Mouse (Mus musculus) C2C12 (cell line): ENCODE results near the gene Nr2e3.

Source experiments
- CEBPB ChIP-seq: IDR thresholded peaks from one replicate; pipeline ENCODE4 v1.6.1; 2011; ENCODE audit warnings: low read depth, mild to moderate bottlenecking, control low read depth, moderate library complexity
- CTCF ChIP-seq: IDR thresholded peaks from one replicate; pipeline ENCODE4 v1.5.1; 2011; ENCODE audit not compliant: control insufficient read depth, insufficient read depth, insufficient read length
- MAX ChIP-seq: IDR thresholded peaks from one replicate; pipeline ENCODE4 v1.6.1; 2011; ENCODE audit warnings: mild to moderate bottlenecking, control low read depth
- MYOD1 ChIP-seq: IDR thresholded peaks from one replicate; pipeline ENCODE4 v1.6.1; 2011; ENCODE audit warnings: low read depth; ENCODE audit not compliant: control insufficient read depth, insufficient read length
- MYOG ChIP-seq: IDR thresholded peaks from one replicate; pipeline ENCODE4 v1.6.1; 2011; ENCODE audit not compliant: control insufficient read depth, insufficient read length; ENCODE audit errors: extremely low read depth
- USF1 ChIP-seq: IDR thresholded peaks from one replicate; pipeline ENCODE4 v1.6.1; 2011; ENCODE audit warnings: low read depth, mild to moderate bottlenecking, control low read depth, moderate library complexity

DNA sequence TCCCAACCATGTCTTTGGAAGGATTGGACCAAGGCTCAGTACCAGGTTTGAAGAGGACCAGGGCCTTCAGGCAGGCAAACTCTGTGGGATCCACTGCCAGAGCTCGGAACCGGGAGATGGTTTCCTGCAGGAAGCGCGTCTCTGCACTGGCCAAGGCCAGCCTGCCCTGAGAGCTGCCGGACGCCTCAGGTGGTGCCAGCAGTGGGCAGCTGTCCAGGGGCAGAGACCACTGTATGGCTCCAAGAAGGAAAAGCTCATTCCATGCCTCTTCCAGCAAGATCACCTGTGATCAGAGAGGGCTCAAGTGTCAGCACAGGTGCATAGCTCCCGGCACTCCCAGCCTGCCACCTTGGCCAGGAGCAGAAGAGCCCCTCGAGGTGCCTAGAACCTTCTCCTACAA lies 13.2 kb downstream of the Nr2e3 start:
- TF ChIP-seq CTCF (no peak), MYOD1 (no peak), MYOG (no peak), CEBPB (no peak), USF1 (no peak), MAX (no peak)
